Mouse (Mus musculus) adrenal gland, postnatal 25 days (tissue): ENCODE results near the gene Slc22a5. TPM values are rescaled to one million over a fixed set of nuclear protein-coding genes. Genes with fewer than 3 reads are reported as not detected.

ENCODE experiments used
- DNase-seq: peaks from one replicate; pipeline ENCODE4 v3.0.0; 2021; ENCODE audit warnings: mixed read lengths
- total RNA-seq: library from RNA; stranded (reverse); gene quantifications from 2 replicates; pipeline ENCODE4 v1.2.3, GENCODE M21; 2021

Gene Slc22a5
- total RNA-seq, 1 experiment from 2014 or later, result 39.4 TPM

- DNase-seq, result no peak
These were observed 51.5 kb downstream of the Slc22a5 start for GRCm38 (mm10) chr11:53839663-53840642.

DNA sequence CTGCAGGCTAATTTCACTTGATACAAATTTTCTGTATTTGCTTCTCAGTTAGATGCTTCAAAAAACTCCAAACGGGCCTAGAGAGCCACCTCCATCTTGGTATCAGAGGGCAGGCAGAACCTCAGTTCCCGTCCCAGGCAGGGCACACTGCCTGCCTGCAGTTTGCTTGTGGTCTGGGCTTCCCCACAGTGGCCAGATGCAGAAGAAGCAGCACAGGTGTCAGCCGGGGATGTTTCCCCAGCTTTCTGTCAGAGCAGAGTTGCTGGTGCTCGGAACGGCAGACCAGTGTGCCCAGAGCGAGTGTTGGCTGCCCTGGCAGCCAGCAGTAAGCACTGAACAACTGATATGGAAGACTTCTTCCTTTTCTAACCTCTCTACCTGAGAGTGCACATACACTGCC is 52.3 kb downstream of the Slc22a5 start:
- DNase-seq, result no peak

- no peak for DNase-seq
These were observed 53.7 kb downstream of the Slc22a5 start for GRCm38 (mm10) chr11:53837731-53838130.

DNA sequence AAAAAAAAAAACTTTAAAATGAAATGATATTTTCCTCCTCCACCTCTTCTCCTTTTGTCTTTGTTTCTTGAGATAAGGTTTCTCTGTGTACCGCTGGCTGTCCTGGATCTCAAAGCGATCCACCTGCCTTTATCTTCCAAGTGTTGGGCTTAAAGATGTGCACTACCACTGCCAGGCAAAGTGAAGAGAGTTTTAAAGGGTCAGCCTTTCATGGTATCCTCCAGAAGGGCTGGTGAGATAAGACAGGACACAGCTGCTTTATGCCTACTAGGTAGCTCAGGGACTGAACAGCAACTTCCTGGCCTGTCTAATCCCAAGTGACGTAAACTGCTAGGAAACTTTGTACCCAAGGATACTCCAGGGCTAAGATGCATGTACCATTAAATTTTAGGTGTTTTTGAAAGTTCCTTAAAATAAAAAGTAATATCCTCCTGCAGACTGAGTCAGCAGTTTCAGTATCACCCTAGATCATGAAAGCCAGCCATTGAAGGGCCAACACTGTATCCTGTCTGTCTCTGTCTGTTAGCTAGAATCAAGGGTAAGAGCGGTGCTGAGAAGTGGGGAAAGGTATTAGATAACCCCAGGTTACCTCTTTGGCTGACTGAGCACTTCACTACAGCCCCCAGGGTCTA is 56.0 kb downstream of the Slc22a5 start:
- DNase-seq, result no peak

DNA sequence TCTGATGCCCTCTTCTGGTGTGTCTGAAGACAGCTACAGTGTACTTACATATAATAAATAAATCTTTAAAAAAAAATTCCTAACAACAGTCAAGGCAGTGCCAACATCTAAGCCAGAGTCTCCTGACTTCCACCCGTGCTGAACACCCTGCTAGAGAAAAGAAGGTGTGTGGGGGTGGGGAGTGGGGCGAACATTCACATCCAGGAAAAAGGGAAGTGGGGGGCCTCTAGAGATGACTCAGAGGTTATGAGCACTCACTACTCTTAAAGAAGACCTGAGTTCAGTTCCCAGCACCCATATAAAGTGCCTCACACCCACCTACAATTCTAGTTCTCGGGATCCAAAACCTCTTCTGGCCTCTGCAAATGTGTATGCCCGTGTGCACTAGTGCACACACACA is 66.1 kb downstream of the Slc22a5 start:
- no peak for DNase-seq

DNA sequence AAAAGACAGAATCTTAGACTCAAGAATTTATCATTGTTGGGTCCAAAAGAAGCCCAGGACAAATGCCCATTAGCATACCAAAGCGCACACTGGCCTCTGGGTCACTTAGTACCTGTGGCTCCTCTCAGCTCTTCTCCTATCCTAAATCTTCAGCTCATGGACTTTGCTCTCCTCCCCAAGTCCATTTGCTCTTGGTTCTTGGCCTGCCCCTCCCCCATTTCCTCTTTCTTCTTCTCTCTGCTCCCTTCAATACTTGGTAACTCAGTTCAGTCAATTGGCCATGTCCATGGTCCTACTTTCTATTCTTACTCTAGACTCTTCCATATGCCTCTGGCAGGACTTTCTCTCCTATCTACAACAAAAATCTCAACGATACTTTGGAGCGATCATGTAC is 69.5 kb downstream of the Slc22a5 start:
- no peak for DNase-seq

DNA sequence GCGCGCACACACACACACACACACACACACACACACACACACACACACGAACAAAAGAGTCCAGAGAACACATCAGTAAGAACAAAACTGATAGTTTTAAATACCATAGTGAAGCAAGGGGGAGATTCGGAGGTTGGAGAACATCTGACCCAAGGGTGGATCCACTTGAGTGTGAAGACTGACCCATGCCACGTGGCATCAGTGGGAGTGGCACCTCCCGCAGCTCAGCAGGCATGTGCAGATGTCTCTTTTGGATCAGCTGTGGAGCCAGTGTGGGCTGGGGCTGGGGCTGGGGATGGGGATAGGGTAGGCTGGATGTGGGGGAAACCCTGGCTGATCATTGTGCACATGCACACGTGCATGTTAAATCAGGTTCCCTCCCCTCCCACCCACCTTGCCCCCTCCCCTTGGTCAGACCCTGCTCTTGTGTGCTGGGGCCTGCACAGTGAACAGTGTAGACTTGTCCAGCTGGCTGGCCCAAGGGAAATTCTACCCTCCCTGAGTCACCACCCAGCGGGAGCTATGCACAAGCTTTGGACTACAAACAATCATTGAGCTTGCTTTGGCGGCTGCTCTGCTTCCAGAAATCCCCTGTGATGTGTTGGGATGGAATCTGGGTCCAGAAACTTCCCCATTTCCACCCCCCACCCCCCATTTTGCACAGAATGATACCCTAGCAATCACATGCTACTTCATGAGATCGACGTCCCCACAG is 70.1 kb downstream of the Slc22a5 start:
- DNase-seq, result no peak

DNA sequence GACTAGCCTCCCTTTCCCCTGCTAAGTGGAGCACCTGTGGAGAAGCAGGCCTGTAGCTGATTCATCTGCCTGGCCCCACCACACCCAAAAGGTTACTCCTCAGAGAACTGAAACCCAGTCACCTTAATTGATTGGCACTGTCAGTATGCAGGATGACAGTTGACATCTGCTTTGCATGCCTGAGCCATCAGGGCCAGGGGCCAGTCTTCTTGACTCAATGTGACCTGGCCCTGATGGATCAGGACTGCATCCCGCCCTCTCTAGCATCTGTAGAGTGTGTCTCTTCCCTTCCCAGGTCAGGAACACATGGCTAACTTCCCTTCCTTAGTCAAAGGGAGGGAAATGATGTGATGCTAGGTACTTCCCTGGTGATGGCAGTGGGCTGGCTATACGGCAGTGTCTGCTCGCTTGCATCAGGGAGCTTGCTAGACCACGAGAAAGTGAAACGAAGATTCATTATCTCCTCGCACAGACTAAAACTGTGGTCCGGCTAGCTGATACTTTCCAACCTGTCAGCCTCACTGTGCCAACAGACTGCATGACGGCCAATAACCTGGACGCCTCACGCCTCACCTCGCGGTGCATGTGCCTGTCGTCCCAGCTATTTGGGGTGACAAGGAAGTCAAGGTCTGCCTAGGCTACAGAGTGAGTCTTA is 70.8 kb downstream of the Slc22a5 start:
- no peak for DNase-seq

DNA sequence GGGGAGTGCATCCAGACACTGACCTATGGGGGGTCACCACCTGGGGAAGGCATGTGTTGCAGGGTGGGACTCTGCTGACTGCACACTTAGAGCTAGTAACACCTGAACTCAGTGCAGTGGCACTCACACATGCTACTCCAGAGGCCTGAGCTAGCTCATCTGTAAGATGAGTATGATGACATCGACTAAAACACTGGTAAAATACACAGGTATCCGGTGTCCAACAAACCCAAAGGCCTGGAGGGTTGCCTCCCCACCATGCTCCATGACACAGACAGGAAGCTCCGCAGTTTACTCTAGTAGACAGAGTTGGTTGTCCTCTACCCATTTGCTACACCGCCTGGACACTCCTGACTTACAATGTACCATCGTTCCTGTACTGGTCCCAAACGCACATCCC is 71.9 kb downstream of the Slc22a5 start:
- no peak for DNase-seq

GRCm38 (mm10) chr11:53818794-53819193 is 72.7 kb downstream of the Slc22a5 start:
- DNase-seq, result no peak

DNA sequence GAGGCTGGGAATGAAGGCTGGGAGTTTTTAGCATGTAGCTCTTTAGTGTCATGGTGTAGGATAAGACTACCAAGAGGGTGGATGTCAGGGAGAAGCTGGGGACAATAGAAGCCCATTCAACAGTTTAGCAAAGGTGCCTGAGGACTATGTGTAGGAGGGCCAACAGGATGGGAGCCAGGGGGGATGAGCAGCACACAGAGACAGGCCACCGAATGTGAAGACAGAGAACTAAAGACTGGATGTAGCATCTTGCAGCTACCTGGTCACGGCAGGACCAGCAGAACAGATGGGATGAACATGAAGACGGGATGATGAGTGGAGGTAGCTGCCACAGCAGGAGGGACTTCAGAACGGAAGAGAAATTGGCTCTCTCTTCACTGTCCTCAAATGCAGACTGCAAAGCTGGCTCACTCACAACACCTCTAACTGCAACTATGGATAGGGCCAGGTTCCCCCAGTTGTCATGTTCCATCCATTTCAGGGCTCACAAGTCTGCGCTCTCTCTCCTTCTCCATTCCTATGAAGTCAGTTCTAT is 74.6 kb downstream of the Slc22a5 start:
- no peak for DNase-seq

DNA sequence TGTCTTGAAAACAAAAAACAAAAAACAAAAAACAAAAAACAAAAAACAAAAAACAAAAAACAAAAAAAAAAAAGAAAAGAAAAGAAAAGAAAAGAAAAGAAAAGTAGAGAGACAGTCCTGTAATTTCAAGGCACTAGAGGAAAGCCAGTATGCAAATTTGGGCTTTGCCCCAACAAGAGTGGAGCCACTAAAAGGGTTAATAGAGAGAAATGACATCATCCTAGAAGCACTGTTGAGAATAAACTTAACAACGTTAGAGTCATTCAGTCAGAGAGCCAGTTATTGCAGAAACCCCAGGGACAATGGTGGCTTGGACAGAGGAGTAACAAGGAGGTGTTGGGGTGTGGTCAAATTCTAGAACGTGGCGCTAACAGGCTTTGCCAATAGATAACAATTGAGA is 76.7 kb downstream of the Slc22a5 start:
- no peak for DNase-seq

Other genes starting within 250 kb of the Slc22a5 start
- 19.7 and 22.0 TPM in 2 replicates for gene Rad50, start 184.3 kb downstream of the Slc22a5 start, total RNA-seq
- not detected in 2 replicates for gene Il5, start 170.9 kb downstream of the Slc22a5 start, total RNA-seq
- gene Irf1, start 121.6 kb downstream of the Slc22a5 start, total RNA-seq, result 30.4 and 33.8 TPM in 2 replicates
- gene Gm17334, start 118.5 kb downstream of the Slc22a5 start, total RNA-seq, result 1.9 TPM in 1 of 2 replicates, not detected in the other
- gene Gm12216, start 32.4 kb downstream of the Slc22a5 start, total RNA-seq, result 12.0 and 19.8 TPM in 2 replicates
- 5.3 and 5.9 TPM in 2 replicates for gene Slc22a21, start 88.7 kb upstream of the Slc22a5 start, total RNA-seq
- gene Slc22a4, start 136.4 kb upstream of the Slc22a5 start, total RNA-seq, result 8.0 and 8.5 TPM in 2 replicates
- 20.6 and 37.9 TPM in 2 replicates for gene Pdlim4, start 177.4 kb upstream of the Slc22a5 start, total RNA-seq
- 30.0 and 36.7 TPM in 2 replicates for gene P4ha2, start 208.4 kb upstream of the Slc22a5 start, total RNA-seq